ENCODE assay signal across 22 mouse cellular contexts in genomic region chr14:60388332-60388731, GRCm38 (mm10). TPM values are rescaled to one million over a fixed set of nuclear protein-coding genes. Genes with fewer than 3 reads are reported as not detected.
"Had no signal": no experiment of that assay in that cellular context is flagged by ENCODE, and none has a peak within 500 bp of the region (broad histone marks: within the 10 kb centered on the region; RNA-seq: fewer than 3 reads in every experiment).

No protein-coding gene starts in this region.

- H3K36me3 ChIP-seq: midbrain, embryonic 10.5 days; neural tube, embryonic 13.5 days; stomach, embryonic 15.5 days had no signal

- H3K4me3 ChIP-seq: midbrain, embryonic 10.5 days; midbrain, embryonic 12.5 days; myocyte; neural tube, embryonic 13.5 days; neural tube, embryonic 15.5 days; stomach, embryonic 15.5 days had no signal

- H3K4me1 ChIP-seq: stomach, embryonic 15.5 days had no signal

- H3K27me3 ChIP-seq: midbrain, embryonic 12.5 days; neural tube, embryonic 13.5 days; neural tube, embryonic 15.5 days; stomach, embryonic 15.5 days had no signal

- H3K9ac ChIP-seq: lung, embryonic 14.5 days; midbrain, embryonic 12.5 days; neural tube, embryonic 13.5 days; neural tube, embryonic 15.5 days; stomach, embryonic 15.5 days had no signal

- DNase-seq: lung, adult 18-20 months; lung, embryonic 14.5 days; lung, postnatal 10 days; lung, postnatal 4 days; midbrain, embryonic 14.5 days; retina, postnatal 1 day; right cerebral cortex, adult 18-20 months; right cerebral cortex, postnatal 25 days; right cerebral cortex, postnatal 4 days; spleen, adult 18-20 months; thymus, adult 2 months; thymus, postnatal 25 days; thymus, postnatal 4 days had no signal

- H3K4me2 ChIP-seq: lung, embryonic 14.5 days; midbrain, embryonic 12.5 days; neural tube, embryonic 13.5 days; neural tube, embryonic 15.5 days; stomach, embryonic 15.5 days had no signal

- H3K27ac ChIP-seq: midbrain, embryonic 10.5 days; midbrain, embryonic 12.5 days; neural tube, embryonic 13.5 days; neural tube, embryonic 15.5 days; stomach, embryonic 15.5 days; stomach, postnatal 0 days had no signal

- ATAC-seq: midbrain, embryonic 16.5 days had no signal

- H3K9me3 ChIP-seq: midbrain, embryonic 10.5 days; midbrain, embryonic 12.5 days; neural tube, embryonic 13.5 days; neural tube, embryonic 15.5 days; stomach, embryonic 15.5 days had no signal

RNA-seq across cellular contexts. Expression of gene Amer2, which starts 15.3 kb away (rescaled TPM):
- polyA plus RNA-seq: myocyte; small intestine, adult 2 months had no signal
